Comparison of ENCODE assay signal across 32 mouse cellular contexts in the genomic region with DNA sequence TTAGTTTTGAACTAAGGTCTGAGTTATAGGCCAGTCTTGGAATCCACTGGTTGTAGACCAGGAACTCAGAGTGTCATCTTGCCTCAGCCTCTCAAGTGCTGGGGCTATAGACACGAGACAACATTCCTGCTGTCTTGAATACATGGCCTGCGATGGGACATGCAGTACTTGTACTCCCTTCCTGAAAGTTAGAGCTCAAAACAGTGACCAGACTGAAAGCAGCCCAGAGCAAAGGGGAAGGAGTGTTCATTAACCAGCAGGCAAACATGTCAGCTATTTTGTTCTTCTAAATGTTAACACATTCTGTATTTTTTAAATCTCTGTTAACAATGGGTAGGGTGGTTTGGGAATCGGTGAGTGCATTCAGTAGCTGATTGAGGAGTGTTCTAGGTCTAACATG. TPM values are rescaled to one million over a fixed set of nuclear protein-coding genes. Genes with fewer than 3 reads are reported as not detected.
DNase-seq lines count a peak whose midpoint lies in the region; ATAC-seq and TF ChIP-seq lines count a peak whose summit lies in the region.
"Had no signal": no experiment of that assay in that cellular context is flagged by ENCODE, and none has a peak within 500 bp of the region (broad histone marks: within the 10 kb centered on the region; RNA-seq: fewer than 3 reads in every experiment).

No protein-coding gene starts in this region.

- DNase-seq in liver, adult 2 months (ENCODE audit: extremely low read depth, low read depth, low spot score), result peak; percentile 70
- no peak for DNase-seq in liver
- peak; percentile 92 for DNase-seq in kidney, adult 9 months
- no peak for DNase-seq in kidney, postnatal 0 days (ENCODE audit: low spot score)
- peak; percentile 64 for DNase-seq in yolk sac, embryonic 10.5 days (ENCODE audit: low spot score)
- no peak for DNase-seq in B cell, adult 2 months
- DNase-seq in adrenal gland, postnatal 14 days, result no peak
- DNase-seq: cerebellum, adult 8-10 months; cerebellum, postnatal 25 days; gastrocnemius, postnatal 14 days; heart, postnatal 4 days; lung, adult 18-20 months; lung, postnatal 10 days had no signal

- no peaks in the 10 kb centered on the region for H3K9me3 ChIP-seq in kidney, postnatal 0 days (replicated peaks; ENCODE audit: low read length)
- H3K9me3 ChIP-seq: forebrain, embryonic 13.5 days; heart, embryonic 12.5 days; hindbrain, embryonic 13.5 days; limb, embryonic 13.5 days; midbrain, embryonic 13.5 days; neural tube, embryonic 13.5 days had no signal

- no peak overlapping the region for H3K9ac ChIP-seq in liver, adult 2 months (ENCODE audit: low read depth, low read length)
- H3K9ac ChIP-seq in kidney, postnatal 0 days (ENCODE audit: low read depth, low read length), result no peak overlapping the region
- H3K9ac ChIP-seq: forebrain, embryonic 13.5 days; heart, embryonic 12.5 days; hindbrain, embryonic 13.5 days; limb, embryonic 13.5 days; midbrain, embryonic 13.5 days; neural tube, embryonic 13.5 days had no signal

- 19% methylated on average over 3 of the region's 3 CpGs for WGBS in liver, adult 2 months
- WGBS in kidney, postnatal 0 days, result 62% methylated on average over 3 of the region's 3 CpGs

- no peak overlapping the region for H3K4me3 ChIP-seq in liver, adult 2 months (ENCODE audit: insufficient read depth, low read depth, low read length)
- no peak overlapping the region for H3K4me3 ChIP-seq in kidney, postnatal 0 days (replicated peaks; ENCODE audit: low read depth, low read length)
- H3K4me3 ChIP-seq: forebrain, embryonic 13.5 days; heart, embryonic 12.5 days; hindbrain, embryonic 13.5 days; limb, embryonic 13.5 days; midbrain, embryonic 13.5 days; neural tube, embryonic 13.5 days had no signal

- no peaks in the 10 kb centered on the region for H3K27me3 ChIP-seq in liver, adult 2 months (ENCODE audit: control insufficient read depth, insufficient read depth, low read length)
- H3K27me3 ChIP-seq in kidney, postnatal 0 days (ENCODE audit: insufficient read depth, low read length), result no peaks in the 10 kb centered on the region
- H3K27me3 ChIP-seq: forebrain, embryonic 13.5 days; heart, embryonic 12.5 days; hindbrain, embryonic 13.5 days; limb, embryonic 13.5 days; midbrain, embryonic 13.5 days; neural tube, embryonic 13.5 days had no signal

- TF ChIP-seq POLR2A in liver, adult 2 months (IDR thresholded peaks at IDR 0.05; ENCODE audit: extremely low read depth, insufficient read depth, low read length), result no peak

- peak overlapping the region; percentile 67 for H3K27ac ChIP-seq in liver, adult 2 months (replicated peaks; ENCODE audit: insufficient read depth, low read depth, low read length)
- peak overlapping the region; percentile 51 for H3K27ac ChIP-seq in kidney, postnatal 0 days
- H3K27ac ChIP-seq: forebrain, embryonic 13.5 days; hindbrain, embryonic 13.5 days; limb, embryonic 13.5 days; macrophage; midbrain, embryonic 13.5 days; neural tube, embryonic 13.5 days had no signal

- H3K4me2 ChIP-seq in kidney, postnatal 0 days (ENCODE audit: low read length), result peak overlapping the region; percentile 25
- H3K4me2 ChIP-seq: forebrain, embryonic 13.5 days; heart, embryonic 12.5 days; hindbrain, embryonic 13.5 days; limb, embryonic 13.5 days; midbrain, embryonic 13.5 days; neural tube, embryonic 13.5 days had no signal

- H3K4me1 ChIP-seq in liver, adult 2 months (ENCODE audit: control insufficient read depth, insufficient read depth, low read length), result peaks cover 6% of the 10 kb centered on the region
- H3K4me1 ChIP-seq in kidney, postnatal 0 days (replicated peaks; ENCODE audit: insufficient read depth, low read length), result peaks cover 7% of the 10 kb centered on the region; the same call in 1 of the 2 replicates
- H3K4me1 ChIP-seq: forebrain, embryonic 13.5 days; hindbrain, embryonic 13.5 days; midbrain, embryonic 13.5 days; neural tube, embryonic 13.5 days had no signal

- H3K79me2 ChIP-seq in liver, adult 2 months (ENCODE audit: control insufficient read depth, insufficient read depth, low read length), result no peaks in the 10 kb centered on the region

- peaks cover 5% of the 10 kb centered on the region; the same call in 1 of the 2 replicates for H3K36me3 ChIP-seq in liver, adult 2 months (ENCODE audit: control insufficient read depth, insufficient read depth, low read length)
- peaks cover 9% of the 10 kb centered on the region; the same call in 1 of the 2 replicates for H3K36me3 ChIP-seq in kidney, postnatal 0 days (ENCODE audit: insufficient read depth, low read length)

- TF ChIP-seq CTCF in liver, adult 2 months (IDR thresholded peaks at IDR 0.05; ENCODE audit: low read depth, low read length), result no peak
- TF ChIP-seq CTCF in kidney, postnatal 0 days (IDR thresholded peaks at IDR 0.05; ENCODE audit: low read depth), result no peak

- ATAC-seq in kidney, postnatal 0 days (replicated peaks; ENCODE audit: low FRiP score, low read depth), result no peak
- ATAC-seq: forebrain, embryonic 13.5 days; intestine, embryonic 16.5 days; midbrain, embryonic 13.5 days had no signal

RNA-seq across cellular contexts. Expression of gene E130116L18Rik, which starts 24.1 kb away (rescaled TPM):
- total RNA-seq in liver, adult 2 months (2014; rRNA removed), result not detected in 2 replicates
- not detected in 2 replicates for polyA plus RNA-seq in liver, adult 2 months (2012; rRNA removed)
- polyA plus RNA-seq in kidney, postnatal 0 days (2015; fragmentation: Nextera tagmentation; extraction: Ambion mirVana), result 0.74 and 2.2 TPM in 2 replicates
- not detected in 2 replicates for total RNA-seq in adrenal gland, postnatal 14 days (2021)
- total RNA-seq: adrenal gland, adult 18-20 months; gastrocnemius, postnatal 14 days; granulocyte monocyte progenitor cell, adult 5-6 weeks; heart, postnatal 4 days; layer of hippocampus, adult 8-10 months; layer of hippocampus, postnatal 25 days; left cerebral cortex, adult 8-10 months; left cerebral cortex, postnatal 36 days; megakaryocyte-erythroid progenitor cell, adult 5-6 weeks had no signal
- polyA plus RNA-seq: embryonic facial prominence, embryonic 11.5 days; forebrain, embryonic 13.5 days; heart, embryonic 12.5 days; heart, postnatal 0 days; hindbrain, embryonic 13.5 days; intestine, embryonic 16.5 days; limb, embryonic 13.5 days; macrophage; midbrain, embryonic 13.5 days; neural tube, embryonic 13.5 days; stomach, embryonic 14.5 days; testis, adult 2 months had no signal

RNA-seq across cellular contexts. Expression of gene Galnt11, which starts 25.3 kb away (rescaled TPM):
- total RNA-seq in liver, adult 2 months (2014; rRNA removed), result 13.4 and 16.2 TPM in 2 replicates
- polyA plus RNA-seq in liver, adult 2 months (2012; rRNA removed), result 7.0 and 8.5 TPM in 2 replicates
- 212 and 231 TPM in 2 replicates for polyA plus RNA-seq in kidney, postnatal 0 days (2015; fragmentation: Nextera tagmentation; extraction: Ambion mirVana)
- 38.1 and 41.5 TPM in 2 replicates for total RNA-seq in adrenal gland, postnatal 14 days (2021)

Comparison
In these comparisons a context has a peak if more than half of its experiments do, and no peak if none do; other contexts are left out.
1. DNase-seq: peak in liver, adult 2 months (single experiment), kidney, adult 9 months (single experiment) and yolk sac, embryonic 10.5 days (single experiment); none in liver (single experiment), kidney, postnatal 0 days (single experiment), B cell, adult 2 months (0 of 2) and adrenal gland, postnatal 14 days (single experiment).